In the genomic region with DNA sequence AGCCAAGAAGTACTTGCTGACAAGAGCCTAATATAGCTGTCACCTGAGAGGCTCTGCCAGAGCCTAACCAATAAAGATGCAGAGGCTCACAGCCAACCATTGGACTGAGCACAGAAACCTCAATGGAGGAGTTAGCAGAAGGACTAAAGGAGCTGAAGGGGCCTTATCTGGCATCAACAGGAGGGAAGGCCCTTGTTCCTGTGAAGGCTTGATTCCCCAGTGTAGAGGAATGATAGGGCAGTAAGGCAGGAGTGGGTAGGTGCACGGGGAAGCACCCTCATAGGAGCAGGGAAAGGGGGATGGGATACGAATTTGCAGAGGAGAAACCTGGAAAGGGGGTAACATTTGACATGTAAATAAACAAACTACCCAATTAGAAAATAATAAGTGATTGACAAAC, we compare ENCODE assay signal across 24 mouse cellular contexts. TPM values are rescaled to one million over a fixed set of nuclear protein-coding genes. Genes with fewer than 3 reads are reported as not detected.
DNase-seq lines count a peak whose midpoint lies in the region; ATAC-seq lines count a peak whose summit lies in the region.
"Had no signal": no experiment of that assay in that cellular context is flagged by ENCODE, and none has a peak within 500 bp of the region (broad histone marks: within the 10 kb centered on the region; RNA-seq: fewer than 3 reads in every experiment).

No protein-coding gene starts in this region.

- no peak for DNase-seq in liver, embryonic 11.5 days (ENCODE audit: low spot score)
- DNase-seq in right cerebral cortex, postnatal 14 days: no peak
- DNase-seq in cerebellum, adult 9-11 months: no peak
- DNase-seq: adrenal gland, adult 2 months; adrenal gland, postnatal 25 days; cerebellum, adult 2 months; cerebellum, postnatal 14 days; gastrocnemius, postnatal 14 days; heart, postnatal 36 days had no signal

- H3K4me2 ChIP-seq in liver, embryonic 11.5 days: no peak overlapping the region; the same call in 1 of the 2 replicates
- H3K4me2 ChIP-seq in liver, embryonic 15.5 days: peak overlapping the region; percentile 30; the same call in 1 of the 2 replicates
- H3K4me2 ChIP-seq: embryonic facial prominence, embryonic 12.5 days; forebrain, embryonic 12.5 days; heart, embryonic 12.5 days; hindbrain, embryonic 12.5 days had no signal

- 0 out of 2 replicates have a peak, but pooled peaks have one; percentile 30 for ATAC-seq in erythroid progenitor cell, adult 5-6 weeks (replicated peaks; ENCODE audit: low FRiP score, poor library complexity, severe bottlenecking)
- peak; percentile 97 for ATAC-seq in liver, embryonic 11.5 days (replicated peaks; ENCODE audit: low FRiP score)
- ATAC-seq in liver, embryonic 15.5 days (ENCODE audit: insufficient read depth): peak; percentile 99
- ATAC-seq in megakaryocyte-erythroid progenitor cell, adult 5-6 weeks (replicated peaks; ENCODE audit: low FRiP score, low TSS enrichment, poor library complexity, severe bottlenecking): peak; percentile 73
- ATAC-seq: forebrain, embryonic 16.5 days; hindbrain, embryonic 16.5 days; inflammation-experienced regulatory T-cells, adult 6 months had no signal

- no peak overlapping the region for H3K4me3 ChIP-seq in liver, embryonic 11.5 days (ENCODE audit: low read depth, low read length)
- no peak overlapping the region for H3K4me3 ChIP-seq in liver, embryonic 15.5 days (replicated peaks)
- H3K4me3 ChIP-seq: embryonic facial prominence, embryonic 12.5 days; forebrain, embryonic 12.5 days; heart, embryonic 12.5 days; hindbrain, embryonic 12.5 days had no signal

- no peaks in the 10 kb centered on the region for H3K27me3 ChIP-seq in liver, embryonic 11.5 days (replicated peaks; ENCODE audit: control insufficient read depth, insufficient read depth, low read length)
- H3K27me3 ChIP-seq in liver, embryonic 15.5 days: no peaks in the 10 kb centered on the region
- H3K27me3 ChIP-seq: embryonic facial prominence, embryonic 12.5 days; forebrain, embryonic 12.5 days; heart, embryonic 12.5 days; hindbrain, embryonic 12.5 days had no signal

- 66% methylated on average over 2 of the region's 2 CpGs for WGBS in liver, embryonic 11.5 days
- WGBS in liver, embryonic 15.5 days (ENCODE audit: insufficient replicate concordance): 26% methylated on average over 2 of the region's 2 CpGs

- no peaks in the 10 kb centered on the region for H3K4me1 ChIP-seq in liver, embryonic 11.5 days (replicated peaks; ENCODE audit: control insufficient read depth, insufficient read depth, low read length)
- peaks cover 9% of the 10 kb centered on the region for H3K4me1 ChIP-seq in liver, embryonic 15.5 days (replicated peaks)
- H3K4me1 ChIP-seq: embryonic facial prominence, embryonic 12.5 days; forebrain, embryonic 12.5 days; heart, embryonic 12.5 days; hindbrain, embryonic 12.5 days had no signal

- H3K27ac ChIP-seq in liver, embryonic 11.5 days (ENCODE audit: low read depth, low read length): peak overlapping the region; percentile 43
- H3K27ac ChIP-seq in liver, embryonic 15.5 days (replicated peaks): peak overlapping the region; percentile 41; the same call in 1 of the 2 replicates
- H3K27ac ChIP-seq: embryonic facial prominence, embryonic 12.5 days; forebrain, embryonic 12.5 days; hindbrain, embryonic 12.5 days had no signal

- H3K36me3 ChIP-seq in liver, embryonic 11.5 days (ENCODE audit: control insufficient read depth, insufficient read depth, low read length): peaks cover 4% of the 10 kb centered on the region; the same call in 1 of the 2 replicates
- H3K36me3 ChIP-seq in liver, embryonic 15.5 days (replicated peaks): peaks cover 13% of the 10 kb centered on the region; the same call in 1 of the 2 replicates

- H3K9ac ChIP-seq in liver, embryonic 11.5 days (ENCODE audit: low read depth, low read length): no peak overlapping the region
- no peak overlapping the region for H3K9ac ChIP-seq in liver, embryonic 15.5 days
- H3K9ac ChIP-seq: embryonic facial prominence, embryonic 12.5 days; forebrain, embryonic 12.5 days; heart, embryonic 12.5 days; hindbrain, embryonic 12.5 days had no signal

- no peaks in the 10 kb centered on the region for H3K9me3 ChIP-seq in liver, embryonic 11.5 days (ENCODE audit: control insufficient read depth, low read length)
- no peaks in the 10 kb centered on the region for H3K9me3 ChIP-seq in liver, embryonic 15.5 days (replicated peaks)
- H3K9me3 ChIP-seq: embryonic facial prominence, embryonic 12.5 days; forebrain, embryonic 12.5 days; heart, embryonic 12.5 days; hindbrain, embryonic 12.5 days had no signal

RNA-seq across cellular contexts. Expression of a gene that starts 36.1 kb away (rescaled TPM):
- not detected in 2 replicates for total RNA-seq in erythroid progenitor cell, adult 5-6 weeks (2015; ENCODE audit: low replicate concordance)
- total RNA-seq in erythroid progenitor cell, adult 5-6 weeks (2017; ENCODE audit: low replicate concordance): not detected in 2 replicates
- not detected in 2 replicates for polyA plus RNA-seq in liver, embryonic 11.5 days (2014; fragmentation: Nextera tagmentation; extraction: Ambion mirVana)
- not detected in 2 replicates for polyA plus RNA-seq in liver, embryonic 15.5 days (2015; fragmentation: Nextera tagmentation; extraction: Ambion mirVana)
- not detected in 2 replicates for total RNA-seq in megakaryocyte-erythroid progenitor cell, adult 5-6 weeks (2014; fragmentation: Nextera tagmentation)
- not detected in 2 replicates for total RNA-seq in megakaryocyte-erythroid progenitor cell, adult 5-6 weeks (2017)
- total RNA-seq: adrenal gland, adult 2 months; adrenal gland, postnatal 25 days; common myeloid progenitor, adult 5-6 weeks; ES-E14; gastrocnemius, postnatal 14 days; granulocyte monocyte progenitor cell, adult 5-6 weeks; heart, postnatal 36 days had no signal
- polyA plus RNA-seq: adrenal gland, adult 2 months; cerebellum, adult 2 months; embryonic facial prominence, embryonic 12.5 days; forebrain, embryonic 12.5 days; frontal cortex, adult 2 months; heart, embryonic 12.5 days; heart, embryonic 16.5 days; hindbrain, embryonic 12.5 days; hindbrain, embryonic 16.5 days; inflammation-experienced regulatory T-cells, adult 6 months had no signal

RNA-seq across cellular contexts. Expression of a gene that starts 51.3 kb away (rescaled TPM):
- 9.7 and 15.5 TPM in 2 replicates for total RNA-seq in erythroid progenitor cell, adult 5-6 weeks (2015; ENCODE audit: low replicate concordance)
- 28.2 and 28.6 TPM in 2 replicates for total RNA-seq in erythroid progenitor cell, adult 5-6 weeks (2017; ENCODE audit: low replicate concordance)
- 6.7 and 7.9 TPM in 2 replicates for polyA plus RNA-seq in liver, embryonic 11.5 days (2014; fragmentation: Nextera tagmentation; extraction: Ambion mirVana)
- 4.0 and 4.5 TPM in 2 replicates for polyA plus RNA-seq in liver, embryonic 15.5 days (2015; fragmentation: Nextera tagmentation; extraction: Ambion mirVana)
- total RNA-seq in megakaryocyte-erythroid progenitor cell, adult 5-6 weeks (2014; fragmentation: Nextera tagmentation): 43.1 and 50.2 TPM in 2 replicates
- total RNA-seq in megakaryocyte-erythroid progenitor cell, adult 5-6 weeks (2017): 21.0 and 26.9 TPM in 2 replicates

Comparison
In these comparisons a context has a peak if more than half of its experiments do, and no peak if none do; other contexts are left out.
1. ATAC-seq: peak in every context shown above with its lines; median percentile 99 in liver, embryonic 15.5 days; 97 in liver, embryonic 11.5 days; 73 in megakaryocyte-erythroid progenitor cell, adult 5-6 weeks; 30 in erythroid progenitor cell, adult 5-6 weeks.